Mouse (Mus musculus): ENCODE results near the gene Stim1.
A peak's percentile ranks its signal among the peaks of the same experiment; 100 is the strongest.

Gene Stim1

DNA sequence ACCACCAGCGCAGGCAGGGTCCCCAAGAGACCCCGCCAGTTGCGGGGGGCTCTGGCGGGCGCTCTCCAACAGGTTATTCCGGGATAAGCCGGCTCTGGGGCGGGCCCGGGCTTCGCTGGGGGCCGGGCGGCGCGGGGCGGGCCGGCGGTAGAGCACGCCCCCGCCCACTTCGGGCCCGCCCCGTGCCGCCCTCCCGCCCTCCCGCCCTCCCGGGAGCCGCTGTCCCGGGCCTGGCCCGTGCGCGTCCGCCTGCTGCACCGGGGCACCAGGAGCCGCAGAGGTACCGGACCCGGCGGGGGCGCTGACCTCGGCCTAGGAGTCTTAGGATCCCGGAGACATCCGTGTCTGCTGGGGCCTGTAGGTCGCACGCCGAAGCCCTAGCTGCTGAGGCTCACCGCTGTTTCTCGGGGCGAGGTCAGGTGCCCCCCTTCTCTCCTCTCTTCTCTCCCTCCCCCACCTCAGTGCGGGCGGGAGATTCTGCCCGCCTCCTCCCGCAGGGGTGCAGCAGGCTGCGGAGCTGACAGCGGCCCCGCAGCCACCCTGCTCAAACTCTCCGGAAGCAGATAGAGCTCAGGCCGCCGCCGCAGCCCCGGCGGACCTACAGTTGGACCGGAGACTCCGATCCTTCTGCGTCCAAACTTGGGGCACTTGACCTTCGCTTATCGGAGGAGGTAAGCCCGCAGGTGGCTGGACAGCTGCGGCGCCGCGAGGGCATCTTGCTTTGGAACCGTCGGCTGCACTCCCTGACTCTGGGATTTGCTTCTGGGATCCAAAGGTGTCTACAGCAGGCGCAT, at the start of gene Stim1:
Stim1 (plus strand) TSS at position 206 of the 794 bp plus-strand sequence.
- peak; percentile 63 for DNase-seq

DNA sequence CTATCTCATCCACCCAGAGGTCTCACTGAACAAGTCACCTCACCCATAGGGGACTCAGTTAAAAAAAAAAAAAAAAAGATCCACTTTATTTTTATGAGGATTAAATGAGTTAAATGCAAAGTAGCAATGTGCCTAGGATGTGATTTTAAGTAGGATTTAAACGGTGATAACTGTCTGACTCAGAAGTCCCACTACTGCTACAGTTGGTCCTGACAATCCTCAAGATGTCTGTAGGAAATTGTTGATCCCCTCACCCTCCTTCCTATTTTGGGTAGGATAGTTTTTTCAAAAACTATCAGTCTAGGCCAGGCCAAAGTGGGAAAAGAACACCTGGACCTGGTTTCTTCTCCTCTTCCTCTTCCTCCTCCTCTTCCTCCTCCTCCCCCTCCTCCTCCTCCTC, 45.7 kb upstream of the Stim1 start:
- no peak for DNase-seq

DNA sequence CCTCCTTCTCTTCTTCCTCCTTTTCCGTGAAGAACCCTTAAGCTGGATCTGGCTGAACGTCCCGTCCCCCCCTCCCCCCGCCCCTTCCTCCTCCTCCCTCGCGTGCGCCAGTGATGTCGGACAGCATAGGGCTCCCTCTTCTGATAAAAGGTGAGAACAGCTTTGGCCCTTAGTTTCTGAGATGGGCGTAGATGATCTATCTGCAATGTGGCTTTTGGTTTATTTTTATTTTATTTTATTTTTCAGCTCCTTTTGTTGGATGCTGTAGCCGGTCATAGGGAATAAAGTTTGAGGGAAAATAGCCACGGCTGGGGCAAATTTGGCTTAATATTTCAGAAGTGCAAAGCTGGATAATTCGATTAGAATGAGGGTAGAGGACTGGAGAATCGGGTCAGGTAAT, 45.3 kb upstream of the Stim1 start:
- peak; percentile 31 for DNase-seq

DNA sequence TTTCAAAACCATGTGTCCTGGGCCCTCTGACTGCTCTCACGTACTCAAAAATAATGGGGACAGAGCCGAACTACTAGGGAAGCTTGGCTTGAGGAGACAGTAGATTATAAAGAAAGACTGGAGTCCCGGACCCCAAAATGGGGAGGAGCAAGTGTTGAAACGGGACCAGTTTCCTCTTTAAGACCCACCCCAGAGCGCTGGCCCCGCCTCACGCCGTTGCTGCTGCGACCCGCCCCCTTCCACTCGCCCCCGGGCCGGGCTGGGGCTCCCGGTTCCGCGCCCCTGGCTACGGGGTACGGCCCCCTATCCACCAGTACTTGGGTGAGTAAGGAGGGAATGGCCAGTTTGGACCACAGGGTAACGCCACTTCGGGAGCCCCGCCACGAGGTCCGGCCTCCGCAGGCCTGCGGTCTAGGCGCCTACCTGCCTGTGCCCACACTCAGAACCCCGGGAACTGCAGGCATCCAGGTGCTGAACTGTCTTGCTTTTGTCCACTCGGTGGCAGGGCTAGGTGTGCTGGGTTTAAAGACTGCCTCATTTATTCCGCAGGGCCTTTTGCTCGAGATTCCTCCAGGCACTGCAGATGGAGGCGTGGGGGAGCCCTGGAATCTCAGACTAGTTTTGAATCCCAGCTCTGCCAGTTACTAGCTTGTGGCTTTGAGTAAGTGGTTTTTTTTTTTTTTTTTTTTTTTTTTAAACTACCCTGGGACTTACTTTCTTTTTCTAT, 44.6 kb upstream of the Stim1 start:
- peak; percentile 54 for DNase-seq

DNA sequence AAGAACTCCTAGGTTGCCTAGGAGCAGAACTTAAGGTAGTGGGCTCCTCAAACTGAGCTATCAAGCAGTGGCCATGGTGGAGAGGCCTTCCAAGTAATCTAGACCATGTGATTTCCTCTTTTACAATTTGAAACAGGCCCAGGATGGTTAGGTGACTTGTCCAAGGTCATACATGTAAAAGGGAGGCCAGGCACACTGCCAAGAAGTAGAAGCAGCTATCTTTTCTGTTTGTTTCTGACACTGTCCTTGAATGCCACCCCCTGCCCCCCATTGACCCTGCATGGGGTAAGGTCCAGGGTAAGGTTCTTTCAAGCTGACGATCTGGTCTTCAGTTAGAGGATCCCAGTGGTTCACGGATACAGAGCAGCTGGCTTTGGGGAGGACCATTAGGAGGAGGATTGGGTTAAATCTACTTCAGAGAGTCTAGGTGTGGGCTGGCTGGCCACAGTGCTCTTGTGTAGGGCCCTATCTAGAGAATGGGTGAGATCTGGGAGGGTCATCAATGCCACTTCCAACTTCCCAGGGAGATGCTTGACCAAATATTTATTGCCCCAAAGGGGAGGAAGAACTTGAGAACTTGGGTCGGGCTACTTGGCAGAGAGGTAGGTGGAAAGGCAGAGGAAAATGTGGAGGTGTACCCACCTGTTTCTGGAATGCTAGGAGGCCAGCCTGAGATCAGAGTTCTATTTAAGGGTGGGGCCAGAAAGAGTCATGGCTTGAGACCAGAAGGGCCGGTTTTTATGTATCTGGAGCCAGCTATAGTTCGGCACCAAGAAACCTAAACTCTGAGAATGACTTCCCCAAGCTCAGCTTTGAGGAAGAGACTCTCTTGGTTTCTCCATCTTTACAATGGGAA, 43.5 kb upstream of the Stim1 start:
- no peak for DNase-seq

DNA sequence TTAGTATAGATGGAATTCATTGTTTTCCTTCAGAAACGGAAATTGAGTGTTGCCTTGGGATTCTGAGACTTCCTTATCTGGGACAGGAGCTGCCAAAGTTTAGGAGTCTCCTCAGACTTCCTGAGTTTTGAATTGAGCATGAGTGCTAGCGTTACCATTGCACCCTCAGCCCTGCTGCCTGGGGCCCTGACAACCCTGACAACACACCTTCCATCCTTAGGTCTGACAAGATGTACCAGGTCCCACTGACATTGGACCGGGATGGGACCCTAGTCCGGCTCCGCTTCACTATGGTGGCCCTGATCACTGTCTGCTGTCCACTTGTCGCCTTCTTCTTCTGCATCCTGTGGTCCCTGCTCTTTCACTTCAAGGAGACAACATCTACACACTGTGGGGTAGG, 41.6 kb upstream of the Stim1 start:
- no peak for DNase-seq

DNA sequence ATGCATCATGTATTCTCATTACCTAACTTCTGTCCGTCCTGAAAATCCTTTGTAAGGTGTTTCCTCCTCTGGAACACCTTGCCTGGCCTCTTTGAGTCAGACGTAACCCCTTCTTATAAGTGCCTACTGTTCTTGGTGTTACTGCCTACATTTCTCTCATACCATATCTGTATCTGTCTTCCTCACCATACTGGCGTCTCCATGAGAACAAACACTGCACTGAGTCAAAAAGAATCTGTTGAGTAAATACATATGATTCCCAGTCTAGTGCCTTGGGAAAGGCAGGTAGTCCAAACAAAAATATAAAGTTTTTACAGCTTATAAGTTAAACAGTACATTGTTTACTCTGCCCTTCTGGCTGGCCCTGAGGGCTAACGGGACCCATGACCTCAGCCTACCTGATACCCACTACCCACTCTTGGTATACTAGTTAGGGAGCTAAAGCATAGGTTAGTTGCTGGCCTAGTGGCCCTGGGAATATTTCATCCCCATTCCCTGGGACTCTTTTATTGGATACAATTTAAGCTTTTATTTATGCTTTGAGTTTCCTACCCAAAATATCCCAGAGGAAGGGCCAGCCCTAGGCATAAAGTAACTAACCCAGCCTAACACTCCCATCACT, 39.4 kb upstream of the Stim1 start:
- DNase-seq: no peak

DNA sequence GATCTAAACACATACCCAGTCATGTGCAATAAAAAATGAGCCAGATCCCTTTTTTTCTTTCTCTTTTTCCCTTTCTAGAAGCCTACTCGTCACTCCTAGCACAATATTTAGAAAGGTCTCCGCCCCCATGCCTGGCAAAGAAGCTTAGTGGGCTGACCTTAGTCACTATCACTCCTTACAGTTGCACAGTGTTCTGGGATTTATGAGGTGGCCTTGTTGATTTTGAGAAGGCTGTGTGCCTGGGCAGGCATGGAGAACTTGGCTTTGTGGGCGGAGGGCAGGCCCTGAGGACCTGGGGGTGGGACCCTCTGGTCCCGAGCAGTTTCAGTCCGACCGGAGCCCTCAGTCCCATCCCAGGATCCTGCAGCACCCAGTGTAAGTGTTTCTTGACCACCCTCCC, 37.8 kb upstream of the Stim1 start:
- DNase-seq: no peak

DNA sequence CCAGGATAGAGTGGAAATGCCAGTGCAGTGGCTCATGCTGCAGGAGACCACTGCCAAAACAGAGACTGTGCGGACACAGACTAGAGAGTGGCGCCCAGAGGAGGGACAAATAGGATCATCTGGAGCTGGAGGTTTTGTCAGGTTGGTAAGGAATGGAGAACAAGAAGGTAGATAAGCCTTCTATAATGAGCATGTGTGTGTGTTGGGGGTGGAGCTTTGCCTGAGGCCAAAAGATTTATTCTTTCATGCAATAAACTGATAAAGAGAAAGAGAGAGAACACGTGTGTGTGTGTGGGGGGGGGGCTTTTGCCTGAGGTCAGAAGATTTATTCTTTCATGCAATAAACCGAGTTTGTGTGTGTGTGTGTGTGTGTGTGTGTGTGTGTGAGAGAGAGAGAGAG, 34.5 kb upstream of the Stim1 start:
- DNase-seq: no peak

DNA sequence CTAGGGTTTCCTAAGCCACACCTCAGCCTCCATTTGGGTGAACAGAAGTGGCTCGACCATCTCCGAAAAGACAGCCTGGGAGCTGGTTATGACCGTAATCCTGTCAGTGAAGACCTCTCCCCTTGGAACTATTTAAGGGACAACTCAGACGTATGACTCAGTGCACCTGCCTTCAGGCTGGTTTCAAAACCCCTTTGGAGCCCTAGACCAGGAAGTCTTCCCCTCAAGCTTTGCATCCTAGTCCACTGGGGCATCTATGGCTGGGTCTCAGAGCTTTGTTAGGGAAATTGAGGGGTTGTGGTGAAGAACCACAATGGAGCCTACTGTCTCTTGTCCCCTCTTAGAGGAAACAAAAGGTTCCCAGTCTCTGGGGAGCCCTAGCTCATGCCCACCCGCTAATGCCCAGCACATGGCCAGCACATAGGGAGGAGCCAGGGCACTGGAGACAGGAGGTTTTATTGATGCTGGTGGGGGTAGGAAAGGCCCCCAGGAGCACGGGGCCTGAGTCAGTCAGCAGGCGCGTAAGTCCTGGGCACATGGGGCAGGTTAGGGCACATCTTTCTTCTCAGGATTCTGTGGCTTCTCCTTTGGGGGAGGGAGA, 28.8 kb upstream of the Stim1 start:
- no peak for DNase-seq

DNA sequence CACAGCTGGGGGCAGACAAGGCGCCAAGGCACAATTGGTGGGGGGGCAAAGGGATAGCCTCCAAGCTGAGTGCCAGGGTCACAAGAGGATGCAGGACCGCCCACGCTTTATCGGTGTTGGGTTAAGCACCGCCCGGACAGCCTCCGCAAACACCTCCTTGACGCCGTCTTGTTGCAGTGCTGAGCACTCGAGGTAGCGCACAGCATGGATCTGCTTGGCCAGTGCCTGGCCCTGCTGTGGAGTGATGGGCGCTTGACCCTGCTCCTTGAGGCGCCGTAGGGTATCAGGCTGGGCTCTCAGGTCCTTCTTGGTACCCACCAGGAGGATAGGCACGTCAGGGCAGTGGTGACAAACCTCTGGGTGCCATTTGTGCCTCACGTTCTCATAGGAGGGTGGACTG, 28.0 kb upstream of the Stim1 start:
- DNase-seq: no peak

DNA sequence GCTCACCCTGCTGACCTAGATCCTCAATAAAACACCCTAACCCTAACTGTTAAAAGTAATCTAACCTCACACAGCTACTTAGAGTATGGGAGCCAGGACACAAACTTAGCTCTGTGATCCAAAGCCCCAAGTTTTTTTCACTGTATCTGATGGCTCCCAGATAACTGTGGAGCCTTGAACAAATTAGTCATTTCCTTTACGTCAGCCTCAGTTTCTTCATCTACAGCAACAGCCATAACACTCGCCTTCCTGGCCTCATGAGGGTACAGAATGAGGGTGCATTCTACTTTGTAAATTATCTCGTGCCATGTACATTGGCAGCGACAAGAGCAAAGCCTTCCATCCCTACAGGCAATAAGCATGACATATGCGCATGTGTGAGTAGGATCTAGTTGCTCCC, 25.2 kb upstream of the Stim1 start:
- DNase-seq: no peak

DNA sequence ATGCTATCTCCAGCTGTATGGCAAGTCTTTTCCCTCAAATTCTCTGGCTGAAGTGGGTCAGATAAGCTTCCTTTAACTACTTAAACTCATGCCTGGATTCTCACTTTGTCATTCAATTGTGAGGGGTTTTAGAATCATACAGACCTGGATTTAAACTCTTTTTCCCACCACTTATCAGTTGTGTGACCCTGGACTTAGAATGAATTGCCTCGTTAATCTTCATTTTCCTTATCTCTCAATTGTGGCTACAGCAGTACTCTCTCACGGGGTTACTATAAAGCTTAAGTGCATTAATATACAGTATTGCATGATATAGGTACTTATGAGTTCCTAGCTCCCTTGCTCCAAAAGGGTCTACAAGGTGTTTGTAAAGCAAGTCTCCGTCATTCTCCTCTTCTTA, 24.7 kb upstream of the Stim1 start:
- DNase-seq: no peak

DNA sequence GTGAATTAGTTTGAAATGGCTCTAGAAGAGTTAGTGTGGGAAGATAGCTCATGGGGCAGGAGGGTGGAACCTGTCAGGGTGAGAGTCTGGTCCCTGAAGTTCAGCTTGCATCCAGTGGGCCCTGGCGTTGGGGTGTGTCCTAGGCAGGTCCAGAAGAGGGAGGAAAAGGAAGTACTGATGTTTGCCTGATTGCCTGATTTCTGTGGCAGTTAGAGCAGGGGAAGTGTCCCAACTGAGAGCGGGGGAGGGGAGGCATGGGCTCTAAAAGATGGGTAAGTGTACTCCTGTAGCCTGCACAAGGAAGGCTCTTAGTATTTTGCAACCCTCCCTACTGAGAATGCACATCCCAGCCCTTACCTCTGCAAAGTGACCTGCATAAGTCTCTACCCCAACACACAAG, 23.7 kb upstream of the Stim1 start:
- no peak for DNase-seq

DNA sequence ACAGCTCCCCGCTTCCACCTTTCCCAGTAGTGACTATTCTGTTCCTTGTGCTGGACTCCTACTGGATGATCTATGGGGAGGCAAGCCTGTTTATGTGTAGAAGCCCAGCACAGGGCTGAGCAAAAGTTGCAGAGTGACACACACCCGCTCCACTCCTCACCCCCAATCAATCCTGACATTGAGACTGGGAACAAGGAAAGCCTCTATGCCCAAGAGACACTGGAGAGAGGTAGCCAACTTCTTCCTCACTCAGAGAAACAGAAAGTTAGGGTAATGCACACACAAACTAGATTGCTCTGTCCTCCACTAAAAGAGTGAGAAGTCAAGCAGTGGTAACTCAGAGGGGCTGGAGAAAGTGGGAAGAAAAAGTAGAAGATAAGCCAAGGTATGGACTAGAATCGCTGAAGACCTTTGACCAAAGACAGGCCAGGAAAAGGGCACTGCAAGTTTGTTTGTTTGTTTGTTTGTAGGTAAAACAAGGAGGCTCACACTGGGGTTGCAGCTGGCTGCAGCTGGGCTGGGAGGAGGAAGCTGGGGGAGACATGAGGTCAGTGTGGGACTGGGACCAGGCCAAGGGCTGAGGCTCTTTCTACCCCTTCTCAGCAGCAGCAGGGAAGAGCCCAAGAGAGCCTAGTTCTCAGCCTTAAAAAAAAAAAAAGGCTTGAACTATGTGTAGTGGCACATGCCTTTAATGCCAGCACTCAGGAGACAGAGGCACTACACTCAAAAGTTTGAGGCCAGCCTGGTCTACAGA, 22.6 kb upstream of the Stim1 start:
- DNase-seq: no peak

DNA sequence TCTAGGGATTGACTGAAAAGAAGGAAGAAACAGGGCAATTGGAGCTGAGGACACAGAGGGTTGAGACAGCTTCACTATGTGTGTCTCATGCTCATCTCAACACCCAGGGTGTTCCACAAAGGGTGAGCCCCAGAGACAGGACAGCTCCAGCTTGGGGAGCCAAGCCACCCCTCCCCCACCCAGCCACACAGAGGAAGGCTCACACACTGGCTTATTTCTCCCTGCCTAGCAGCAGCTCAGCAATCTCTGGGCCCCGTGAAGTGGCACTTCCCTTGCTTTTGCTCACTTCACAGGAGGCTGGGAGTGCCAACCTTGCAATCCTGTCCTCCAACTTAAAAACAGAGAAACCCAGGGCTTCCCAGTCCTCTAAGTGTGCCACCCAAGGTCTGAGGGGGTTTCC, 21.8 kb upstream of the Stim1 start:
- no peak for DNase-seq

DNA sequence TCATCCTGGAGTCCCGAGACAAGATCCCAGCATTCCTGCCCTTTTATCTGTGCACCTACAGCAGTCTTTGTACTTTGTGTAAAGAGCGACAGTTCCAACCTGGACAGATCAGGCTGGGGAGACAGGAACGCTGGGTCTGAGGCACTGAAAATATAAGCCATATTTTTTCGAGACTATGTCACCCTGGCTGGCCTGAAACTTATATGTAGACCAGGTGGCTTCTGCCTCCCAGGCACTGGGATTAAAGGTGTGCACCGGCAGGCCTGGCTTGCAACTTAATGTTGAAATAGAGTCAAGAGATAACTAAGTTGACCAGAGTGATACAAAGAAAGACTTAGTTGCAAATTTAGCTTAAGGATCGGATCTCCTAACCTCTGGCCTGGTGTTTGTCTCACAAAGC, 21.3 kb upstream of the Stim1 start:
- DNase-seq: no peak

DNA sequence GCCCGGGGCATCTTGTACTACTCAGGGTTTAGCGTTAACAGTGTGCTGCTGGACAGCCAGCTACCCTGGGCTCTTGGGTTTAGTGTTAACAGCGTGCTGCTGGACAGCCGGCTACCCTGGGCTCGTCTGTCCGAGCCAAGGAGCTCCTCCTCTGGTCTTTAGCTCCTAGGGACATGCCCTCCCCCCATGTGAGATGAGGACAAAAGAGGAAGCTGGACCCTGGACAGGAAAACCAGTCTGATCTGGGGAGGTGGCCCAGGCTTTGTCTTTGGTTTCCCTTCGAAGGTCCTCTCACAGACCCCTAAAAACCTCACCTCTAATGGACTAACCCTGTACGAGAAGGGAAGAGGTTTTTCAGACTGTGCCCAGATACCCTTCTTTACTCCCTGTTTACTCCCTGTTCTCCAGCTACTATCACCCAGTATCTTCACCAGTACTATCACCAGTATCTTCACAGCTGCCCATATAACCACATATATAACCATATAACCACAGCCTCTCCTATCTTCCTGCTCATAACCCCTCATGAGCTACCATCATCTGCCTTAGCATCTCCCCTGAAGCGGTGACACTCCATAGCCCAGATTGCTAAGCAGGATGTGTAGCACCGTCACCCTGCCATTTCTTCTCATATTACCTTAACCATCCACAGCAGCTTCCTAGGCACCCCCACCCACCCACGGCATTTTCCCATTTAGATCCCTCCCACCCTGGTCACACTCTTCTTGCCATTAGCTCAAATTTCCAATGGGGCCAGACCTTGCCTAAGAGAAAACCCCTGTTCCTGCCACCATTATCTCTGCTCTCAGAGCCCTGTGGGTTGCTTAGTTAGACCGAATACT, 20.4 kb upstream of the Stim1 start:
- no peak for DNase-seq

DNA sequence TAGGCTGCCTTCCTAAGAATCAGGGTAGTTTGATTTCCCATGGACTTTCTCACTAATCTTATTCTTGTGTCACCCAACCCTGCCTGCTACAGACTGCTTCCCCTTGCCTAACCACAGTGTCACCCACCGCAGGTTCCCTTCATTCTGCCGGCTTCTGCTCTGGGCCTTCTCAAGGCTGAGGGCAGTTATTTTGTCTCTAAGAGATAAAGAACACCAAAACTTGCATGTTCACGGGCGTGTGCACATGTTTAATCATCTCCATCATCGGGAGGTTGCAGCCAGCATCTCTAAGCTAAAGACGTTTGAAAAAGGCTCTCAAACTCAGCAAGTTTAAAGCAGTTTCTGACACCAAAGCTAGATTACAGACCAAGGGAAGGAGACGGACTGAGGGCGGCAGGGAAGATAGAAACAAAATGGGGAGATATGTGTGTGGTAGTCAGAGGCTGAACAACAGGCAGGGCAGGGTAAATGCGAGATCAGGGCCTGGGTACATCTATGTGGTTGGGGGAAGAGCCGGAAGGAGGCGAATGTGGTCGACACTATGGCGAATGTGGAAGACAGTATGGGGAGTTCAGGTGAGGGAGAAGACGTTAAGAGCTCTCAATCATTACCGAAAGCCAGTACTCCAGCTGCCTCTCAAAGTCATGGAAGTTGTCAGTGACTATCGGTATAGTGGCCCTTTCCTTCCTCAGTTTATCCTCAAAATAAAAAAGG, 18.8 kb upstream of the Stim1 start:
- no peak for DNase-seq

DNA sequence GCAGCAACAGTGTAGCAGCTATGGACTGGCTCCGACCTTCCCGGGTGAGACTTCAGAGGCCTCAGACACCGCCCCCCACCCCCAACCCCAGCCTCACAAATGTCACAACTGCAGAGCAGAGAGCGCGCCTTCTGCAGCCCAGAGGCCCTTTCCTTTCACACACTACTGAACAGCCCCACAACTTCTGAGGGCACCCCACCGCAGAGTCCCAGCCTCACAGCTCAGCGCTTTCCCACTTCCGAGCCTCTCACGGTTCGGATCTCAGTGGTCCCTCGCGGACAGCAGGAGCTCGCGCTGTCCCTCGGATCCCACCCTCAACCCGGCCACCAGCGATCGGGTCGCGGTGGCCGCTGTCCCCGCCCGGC, 18.1 kb upstream of the Stim1 start:
- no peak for DNase-seq
